Mouse (Mus musculus): ENCODE measurements around the gene Ino80b. TPM values are rescaled to one million over a fixed set of nuclear protein-coding genes. Genes with fewer than 3 reads are reported as not detected.
"Not testable (repeated sequence)": the region's sequence is repeated elsewhere in the genome, so short reads cannot be mapped to it uniquely, and the experiment has no call there.

Ino80b gene
- total and polyA plus RNA-seq, 3 experiments: 14.9 to 30.4 (median 26.1) TPM

DNA sequence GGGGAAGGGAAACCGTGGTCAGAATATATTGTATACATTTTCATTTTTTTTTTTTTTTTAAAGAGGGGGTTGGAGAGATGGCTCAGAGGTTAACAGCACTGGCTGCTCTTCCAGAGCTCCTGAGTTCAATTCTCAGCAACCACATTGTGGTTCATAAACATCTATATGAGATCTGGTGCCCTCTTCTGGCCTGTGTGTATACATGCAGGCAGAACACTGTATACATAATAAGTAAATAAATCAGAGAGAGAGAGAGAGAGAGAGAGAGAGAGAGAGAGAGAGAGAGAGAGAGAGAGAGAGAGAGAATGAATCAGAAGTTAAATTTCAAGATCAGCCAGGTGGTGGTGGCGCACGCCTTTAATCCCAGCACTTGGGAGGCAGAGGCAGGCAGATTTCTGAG lies 34.2 kb upstream of the Ino80b start:
- H3K9ac ChIP-seq (ENCODE audit: insufficient read depth, low read depth); H3K27me3 ChIP-seq (replicated peaks); H3K36me3 ChIP-seq (replicated peaks in 1 of 2; ENCODE audit: control insufficient read depth in 1 of 2, insufficient read depth in 1 of 2, low read length in 1 of 2); H3K9me3 ChIP-seq (replicated peaks; ENCODE audit: low read length); H3K27ac ChIP-seq (ENCODE audit: insufficient read depth, low read depth); H3K79me2 ChIP-seq (replicated peaks; ENCODE audit: control insufficient read depth, extremely low read depth, insufficient read depth, poor library complexity, severe bottlenecking); H3K4me3 ChIP-seq (replicated peaks in 1 of 3; ENCODE audit: low read depth in 2 of 3, low read length in 2 of 3, poor library complexity in 1 of 3); H3K4me2 ChIP-seq (ENCODE audit: insufficient read depth, low read depth, poor library complexity, severe bottlenecking); dilution Hi-C loops (cut with MboI; ENCODE audit: extremely low pct_ligation_motif_present, extremely low pct_unique_long_range_greater_than_20kb, low sequenced_read_pairs): not testable (repeated sequence)
- in situ Hi-C loops (cut with MboI; ENCODE audit: low pct_ligation_motif_present, low pct_unique_long_range_greater_than_20kb, low sequenced_read_pairs): loop anchor here (5.0 kb wide), 2 partner anchors 42 to 167 kb away; partner anchors contain the start of gene Mogs
- DNase-seq (ENCODE audit: extremely low read depth): peak; percentile 69
- H3K4me1 ChIP-seq (ENCODE audit: control insufficient read depth in 1 of 2, insufficient read depth in 2 of 2): peaks cover 11 to 26% of the 10 kb centered on the region in 2 experiments
- TF ChIP-seq RAD21 (IDR thresholded peaks at IDR 0.05; ENCODE audit: low read depth, low read length) (peak; percentile 63), ZNF384 (IDR thresholded peaks at IDR 0.05; ENCODE audit: low read depth, low read length) (peak; percentile 52), CTCF (conservative IDR thresholded peaks at IDR 0.05 in 1 of 2, IDR thresholded peaks at IDR 0.05 in 1 of 2; ENCODE audit: low read depth in 2 of 2, low read length in 2 of 2) (peak in 1 of 2 experiments; percentile 71; a peak in 2 of 4 replicates), SMC3 (IDR thresholded peaks at IDR 0.05; ENCODE audit: low read depth, low read length) (peak; percentile 74), MYC (IDR thresholded peaks at IDR 0.05; ENCODE audit: low read depth, low read length) (0 out of 2 replicates have a peak, but pooled peaks have one; percentile 31), IRF4 (IDR thresholded peaks at IDR 0.05; ENCODE audit: low read depth, low read length) (0 out of 2 replicates have a peak, but pooled peaks have one; percentile 6)

- H3K9ac ChIP-seq (ENCODE audit: insufficient read depth, low read depth): peak within 1 kb of the TSS; percentile 51
- peak; percentile 60 for DNase-seq (ENCODE audit: extremely low read depth)
- peaks cover 3% of the 10 kb centered on the region for H3K27me3 ChIP-seq (replicated peaks)
- peak within 1 kb of the TSS; percentile 80 for H3K4me2 ChIP-seq (ENCODE audit: insufficient read depth, low read depth, poor library complexity, severe bottlenecking)
- in situ Hi-C loops (cut with MboI; ENCODE audit: low pct_ligation_motif_present, low pct_unique_long_range_greater_than_20kb, low sequenced_read_pairs): loop anchor here (5.0 kb wide), 2 partner anchors 39 to 164 kb away; partner anchors contain the start of gene Mogs
- H3K36me3 ChIP-seq (replicated peaks in 1 of 2; ENCODE audit: control insufficient read depth in 1 of 2, insufficient read depth in 1 of 2, low read length in 1 of 2): peaks cover 12 to 18% of the 10 kb centered on the region in 2 experiments
- H3K79me2 ChIP-seq (replicated peaks; ENCODE audit: control insufficient read depth, extremely low read depth, insufficient read depth, poor library complexity, severe bottlenecking): no peaks in the 10 kb centered on the region
- H3K4me1 ChIP-seq (ENCODE audit: control insufficient read depth in 1 of 2, insufficient read depth in 2 of 2): peaks cover 13 to 28% of the 10 kb centered on the region in 2 experiments
- H3K4me3 ChIP-seq (replicated peaks in 1 of 3; ENCODE audit: low read depth in 2 of 3, low read length in 2 of 3, poor library complexity in 1 of 3): peak within 1 kb of the TSS; percentile 58 to 72 (median 62)
- no peak for TF ChIP-seq USF2 (conservative IDR thresholded peaks at IDR 0.05; ENCODE audit: low read depth, low read length)
- TF ChIP-seq SIN3A (IDR thresholded peaks at IDR 0.05; ENCODE audit: low read length): peak; percentile 60
- TF ChIP-seq MAFK (IDR thresholded peaks at IDR 0.05; ENCODE audit: insufficient replicate concordance, low read length): no peak
- peak; percentile 58 for TF ChIP-seq NRF1 (IDR thresholded peaks at IDR 0.05; ENCODE audit: low read depth, low read length)
- no peak for TF ChIP-seq USF1 (IDR thresholded peaks at IDR 0.05; ENCODE audit: low read depth, low read length)
- peak; percentile 61 for TF ChIP-seq POLR2A (IDR thresholded peaks at IDR 0.05; ENCODE audit: low read depth, low read length)
- peak; percentile 86 for TF ChIP-seq MXI1 (IDR thresholded peaks at IDR 0.05; ENCODE audit: low read depth, low read length)
- no peaks in the 10 kb centered on the region for H3K9me3 ChIP-seq (replicated peaks; ENCODE audit: low read length)
- no peak within 1 kb of the TSS for H3K27ac ChIP-seq (ENCODE audit: insufficient read depth, low read depth)
- dilution Hi-C loops (cut with MboI; ENCODE audit: extremely low pct_ligation_motif_present, extremely low pct_unique_long_range_greater_than_20kb, low sequenced_read_pairs): no loop called here
Measured at GRCm38 (mm10) chr6:83156259-83156684, 31.0 kb upstream of the Ino80b start, which contains the start of the genes Wdr54 and 1700003E16Rik. Gene Wdr54, minus strand, starts transcription at chr6:83156397. Gene 1700003E16Rik, plus strand, starts transcription at chr6:83156404.

All from CH12.LX (cell line).